Mouse (Mus musculus): ENCODE measurements around the gene Ppp1r14c.

GRCm38 (mm10) chr10:3394671-3395288 lies 28.9 kb downstream of the Ppp1r14c start:
- TF ChIP-seq CTCF (IDR thresholded peaks at IDR 0.05; ENCODE audit: low read depth), result no peak
- TF ChIP-seq EP300 (optimal IDR thresholded peaks at IDR 0.05), result no peak

Measured in stomach, postnatal 0 days (tissue).